Mouse (Mus musculus) thymus, adult 18-20 months (tissue): ENCODE measurements at regions not wholly inside any gene's neighbourhood (a gene's known extent, or its start where the extent isn't known, plus 50 kb on each side); places are given as distances from the start of the nearest gene placed in this dataset.

Experiments
- DNase-seq, 2 experiments: peaks; one replicate each; pipeline ENCODE4 v3.0.0; 2022; ENCODE audit warnings: mixed read lengths in 2 of 2

GRCm38 (mm10) chr10:98044579-98044978 lies 318.0 kb upstream of the C030005K15Rik start:
- DNase-seq: no peak

GRCm38 (mm10) chr10:98073432-98073831 lies 346.9 kb upstream of the C030005K15Rik start:
- DNase-seq: no peak

GRCm38 (mm10) chr10:98084881-98085280 lies 358.3 kb upstream of the C030005K15Rik start:
- DNase-seq: no peak

- DNase-seq: no peak
Measured at GRCm38 (mm10) chr10:98116296-98116695, 389.7 kb upstream of the C030005K15Rik start.

GRCm38 (mm10) chr10:98125713-98126112 lies 399.2 kb upstream of the C030005K15Rik start:
- DNase-seq: no peak

GRCm38 (mm10) chr10:98135026-98135425 lies 408.5 kb upstream of the C030005K15Rik start:
- no peak for DNase-seq

GRCm38 (mm10) chr10:98145773-98146172 lies 419.2 kb upstream of the C030005K15Rik start:
- no peak for DNase-seq

GRCm38 (mm10) chr10:98146998-98147863 lies 420.7 kb upstream of the C030005K15Rik start:
- DNase-seq: no peak

- DNase-seq: no peak
Measured at GRCm38 (mm10) chr10:98155982-98156381, 429.4 kb upstream of the C030005K15Rik start.

GRCm38 (mm10) chr10:98185666-98186065 lies 459.1 kb upstream of the C030005K15Rik start:
- DNase-seq: no peak

- no peak for DNase-seq
Measured at GRCm38 (mm10) chr10:98196852-98197251, 470.3 kb upstream of the C030005K15Rik start.

GRCm38 (mm10) chr10:98210246-98210645 lies 483.7 kb upstream of the C030005K15Rik start:
- DNase-seq: no peak

GRCm38 (mm10) chr10:98212876-98213587 lies 486.5 kb upstream of the C030005K15Rik start:
- no peak for DNase-seq

- no peak for DNase-seq
Measured at GRCm38 (mm10) chr10:98231017-98231416, 504.5 kb upstream of the C030005K15Rik start.

GRCm38 (mm10) chr10:98231705-98232235 lies 505.2 kb upstream of the C030005K15Rik start:
- no peak for DNase-seq

- DNase-seq: no peak
Measured at GRCm38 (mm10) chr10:98248311-98248710, 521.8 kb upstream of the C030005K15Rik start.

- no peak for DNase-seq
Measured at GRCm38 (mm10) chr10:98257980-98258707, 531.6 kb upstream of the C030005K15Rik start.

GRCm38 (mm10) chr10:98259283-98259682 lies 532.7 kb upstream of the C030005K15Rik start:
- DNase-seq: no peak

GRCm38 (mm10) chr10:98268511-98268910 lies 542.0 kb upstream of the C030005K15Rik start:
- no peak for DNase-seq

GRCm38 (mm10) chr10:98291617-98292016 lies 565.1 kb upstream of the C030005K15Rik start:
- no peak for DNase-seq

GRCm38 (mm10) chr10:98292140-98292539 lies 565.6 kb upstream of the C030005K15Rik start:
- no peak for DNase-seq

- no peak for DNase-seq
Measured at GRCm38 (mm10) chr10:98305667-98306066, 579.1 kb upstream of the C030005K15Rik start.

GRCm38 (mm10) chr10:98309667-98310066 lies 583.1 kb upstream of the C030005K15Rik start:
- DNase-seq: no peak
